Mouse (Mus musculus): ENCODE measurements around the gene Tkt. TPM values are rescaled to one million over a fixed set of nuclear protein-coding genes. Genes with fewer than 3 reads are reported as not detected.
A peak's percentile ranks its signal among the peaks of the same experiment; 100 is the strongest.
"Not testable (repeated sequence)": the region's sequence is repeated elsewhere in the genome, so short reads cannot be mapped to it uniquely, and the experiment has no call there.

Tkt gene
- total RNA-seq (2015) (220 and 295 TPM in 2 replicates), total RNA-seq (2017) (788 and 880 TPM in 2 replicates)

DNA sequence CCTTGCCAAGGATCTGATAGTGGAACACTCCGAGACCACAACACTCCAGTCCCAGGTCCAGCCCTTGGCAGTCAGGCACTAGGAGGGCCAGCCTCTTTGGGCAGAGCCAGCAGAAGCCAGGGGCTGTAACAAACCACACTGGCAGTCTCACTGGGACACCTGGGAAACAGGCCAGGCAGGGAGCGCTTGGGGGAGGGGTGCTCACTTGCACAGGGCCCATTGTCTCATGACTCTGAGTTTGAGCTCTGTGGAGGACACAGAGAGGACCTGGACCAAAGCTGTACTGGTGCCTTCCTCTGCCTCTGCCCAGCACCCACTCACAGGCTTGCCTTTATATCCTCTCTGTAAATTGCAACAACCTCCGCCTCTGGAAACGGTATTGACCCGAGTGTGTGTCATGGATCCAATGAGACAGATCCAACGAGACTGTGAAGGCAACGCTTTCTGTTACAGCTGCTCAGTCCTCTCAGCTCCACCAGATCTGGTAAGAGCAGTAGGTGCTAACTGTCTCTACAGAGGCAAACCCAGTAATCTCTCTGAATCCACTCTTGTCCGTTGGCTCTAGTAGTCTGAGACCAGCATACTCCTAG, at the start of gene Tkt:
TSS of gene Tkt (plus strand) at position 229 of the 590 bp plus-strand sequence.
- peak; percentile 30 for ATAC-seq (replicated peaks; ENCODE audit: poor library complexity)

DNA sequence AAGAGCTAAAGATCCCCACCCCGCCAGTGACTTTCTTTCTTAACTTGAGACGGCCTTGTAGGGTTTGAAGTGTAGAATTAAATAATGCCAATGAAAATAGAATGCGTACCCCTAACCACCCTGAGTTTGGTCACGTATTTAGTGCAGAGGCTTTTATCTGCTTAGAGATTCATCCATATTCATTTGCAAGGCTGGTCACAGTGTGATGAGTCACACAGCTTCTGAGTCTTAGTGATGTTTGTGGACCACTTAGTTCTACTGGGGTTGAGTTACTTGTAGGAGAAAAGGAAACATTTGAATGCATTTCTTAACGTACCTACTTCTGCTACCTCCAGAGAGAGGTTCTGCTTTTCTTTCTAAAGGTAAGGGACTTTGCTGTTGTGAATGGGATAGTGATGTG, 43.2 kb upstream of the Tkt start:
- ATAC-seq (replicated peaks; ENCODE audit: poor library complexity) = no peak

DNA sequence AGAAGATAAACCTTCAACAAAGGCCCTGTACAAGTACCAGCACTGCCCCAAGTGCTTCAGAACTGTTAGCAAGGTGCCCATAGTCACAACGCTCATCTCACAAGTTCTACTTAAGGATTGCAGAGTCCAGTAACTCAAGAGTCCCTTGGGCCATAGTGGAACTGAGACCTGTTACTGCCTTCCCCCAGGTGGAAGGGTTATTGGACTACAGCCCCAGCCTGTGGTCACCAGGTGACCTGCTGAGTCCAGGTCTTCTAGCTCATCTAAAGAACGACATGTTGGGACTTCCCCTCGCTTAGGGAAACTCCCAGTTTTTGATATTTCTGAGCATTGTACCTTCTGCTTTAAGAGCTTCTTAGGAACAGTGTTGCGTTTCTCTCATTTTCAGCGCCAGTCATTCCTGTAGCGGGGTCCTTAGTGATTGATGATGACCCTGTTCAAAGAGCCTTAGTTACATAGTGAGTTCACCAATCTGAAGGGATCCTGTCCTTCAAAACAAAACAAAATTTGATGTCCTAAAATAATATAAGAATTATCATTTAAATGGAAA, 37.9 kb upstream of the Tkt start:
- no peak for ATAC-seq (replicated peaks; ENCODE audit: poor library complexity)

DNA sequence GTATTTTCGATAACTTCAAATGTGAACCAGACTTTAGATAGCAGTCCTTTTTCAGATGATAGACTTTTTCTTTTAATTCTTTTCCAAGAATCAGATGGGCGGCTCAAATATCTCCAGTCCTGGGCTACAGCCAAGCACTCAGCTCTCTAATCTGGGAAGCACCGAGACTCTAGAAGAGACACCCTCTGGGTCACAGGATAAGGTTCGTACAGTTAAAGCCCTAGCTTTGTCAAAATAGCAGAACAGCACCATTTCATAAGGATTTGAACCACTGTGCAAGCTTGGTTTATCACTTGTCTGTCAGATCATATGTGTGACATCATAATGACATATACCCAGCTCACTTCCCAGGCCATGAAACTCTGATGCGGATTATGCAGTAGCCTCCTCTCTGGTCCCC, 35.3 kb upstream of the Tkt start:
- ATAC-seq (replicated peaks; ENCODE audit: poor library complexity) = peak; percentile 76

DNA sequence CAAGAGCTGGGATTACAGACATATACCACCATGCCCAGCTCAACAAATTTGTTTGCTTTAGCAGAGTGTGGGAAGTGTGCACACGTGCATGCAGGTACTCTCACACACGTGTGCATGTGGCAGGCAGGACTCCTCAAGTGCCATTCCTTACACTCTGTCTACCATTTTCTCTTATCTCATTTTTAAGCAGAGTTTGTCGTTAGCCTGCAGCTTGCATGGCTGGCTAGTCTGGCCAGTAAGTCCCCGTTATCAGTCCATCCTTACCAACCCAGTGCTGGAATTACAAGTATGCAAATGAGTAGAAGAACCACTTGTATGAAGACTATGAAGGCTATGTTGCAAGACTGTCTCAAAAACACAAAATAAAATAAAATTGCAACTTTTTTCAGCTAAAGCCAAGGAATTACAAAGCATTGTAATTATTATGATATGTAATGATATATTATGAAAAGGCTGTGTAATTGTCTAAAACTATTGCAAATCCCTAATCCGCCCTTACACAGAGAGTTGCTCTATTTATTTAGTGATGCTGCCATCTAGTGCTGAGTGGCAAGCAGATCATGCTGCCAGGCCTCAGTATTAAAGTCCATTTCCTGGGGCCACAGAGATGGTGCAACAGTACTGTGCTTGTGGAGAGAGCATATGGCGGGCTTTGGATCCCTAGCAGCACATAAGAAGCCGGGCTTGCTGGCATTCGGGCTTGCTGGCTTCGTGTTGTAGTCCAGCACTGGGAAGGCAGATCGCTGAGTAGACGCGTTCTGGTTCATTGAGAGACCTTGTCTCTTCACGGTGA, 32.0 kb upstream of the Tkt start:
- peak; percentile 86 for ATAC-seq (replicated peaks; ENCODE audit: poor library complexity)

DNA sequence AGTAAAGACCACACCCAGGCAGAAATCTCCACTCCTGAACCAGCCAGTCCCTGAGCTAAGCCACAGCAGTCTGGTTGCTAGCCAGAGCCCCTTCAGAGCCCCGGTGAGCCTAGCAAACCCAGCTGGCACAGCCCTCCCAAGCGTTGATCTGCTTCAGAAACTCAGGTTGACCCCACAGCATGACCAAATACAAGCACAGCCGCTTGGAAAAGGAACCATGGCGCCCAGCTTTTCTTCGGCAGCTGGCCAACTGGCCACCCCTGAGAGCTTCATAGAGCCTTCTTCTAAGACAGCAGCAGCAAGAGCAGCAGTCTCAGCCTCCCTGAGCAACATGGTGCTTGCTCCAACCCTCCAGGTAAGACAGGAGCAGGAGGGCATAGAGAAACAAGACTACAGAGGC, 28.8 kb upstream of the Tkt start:
- no peak for ATAC-seq (replicated peaks; ENCODE audit: poor library complexity)

DNA sequence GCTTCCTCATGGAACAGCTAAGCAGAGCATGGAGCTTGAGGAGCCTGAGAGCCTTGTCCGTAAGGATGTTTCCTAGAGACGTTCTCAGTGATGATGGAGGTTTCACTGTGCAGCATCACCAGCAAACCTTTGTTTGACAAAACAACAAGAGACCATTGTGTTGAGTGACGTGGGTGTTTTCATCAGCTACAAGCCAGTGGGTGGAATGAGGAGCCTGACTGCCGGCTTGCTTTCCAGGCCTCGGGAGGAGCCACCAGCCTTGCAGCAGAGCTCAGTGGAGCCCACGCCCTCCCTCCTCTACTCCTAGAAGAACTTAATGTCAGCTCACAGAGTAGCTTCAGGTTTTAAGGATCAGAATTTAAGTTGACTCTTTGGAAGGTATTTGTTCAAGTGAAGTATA, 24.8 kb upstream of the Tkt start:
- ATAC-seq (replicated peaks; ENCODE audit: poor library complexity) = no peak

DNA sequence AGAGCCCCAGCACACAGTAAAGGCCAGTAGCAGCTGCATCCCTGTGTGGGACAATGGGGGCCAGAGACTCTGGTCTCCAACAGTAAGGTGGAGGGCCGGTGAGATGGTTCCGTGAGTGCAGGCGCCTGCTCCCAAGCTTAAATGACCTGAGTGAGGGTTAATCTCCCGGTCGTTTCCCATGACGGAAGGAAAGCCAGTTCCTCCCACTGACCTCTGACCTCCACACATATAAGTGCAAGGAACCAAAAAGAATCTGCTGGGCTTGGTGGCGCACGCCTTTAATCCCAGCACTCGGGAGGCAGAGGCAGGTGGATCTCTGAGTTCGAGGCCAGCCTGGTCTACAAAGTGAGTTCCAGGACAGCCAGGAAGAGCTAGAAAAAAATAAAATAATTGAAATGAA, 19.8 kb upstream of the Tkt start:
- ATAC-seq (replicated peaks; ENCODE audit: poor library complexity) = no peak

DNA sequence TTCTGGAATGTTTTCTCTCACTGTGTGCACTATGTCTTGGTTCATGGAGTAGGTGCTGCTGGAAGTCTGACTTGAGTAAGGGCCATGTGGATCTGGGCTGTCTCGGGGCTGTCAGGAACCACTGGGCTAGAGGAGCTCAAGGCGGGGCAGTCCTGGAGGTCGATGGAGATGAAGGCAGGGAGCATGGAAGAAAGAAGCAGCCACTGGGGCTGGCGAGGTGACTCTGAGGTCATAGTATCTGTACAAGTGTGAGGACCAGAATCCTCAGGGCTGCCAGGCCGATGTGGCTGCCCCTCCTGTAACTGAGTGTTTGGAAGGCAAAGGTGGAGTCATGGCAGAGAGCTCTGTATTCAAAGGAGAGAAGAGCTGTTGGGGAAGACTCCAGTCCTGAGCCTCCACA, 19.2 kb upstream of the Tkt start:
- no peak for ATAC-seq (replicated peaks; ENCODE audit: poor library complexity)

DNA sequence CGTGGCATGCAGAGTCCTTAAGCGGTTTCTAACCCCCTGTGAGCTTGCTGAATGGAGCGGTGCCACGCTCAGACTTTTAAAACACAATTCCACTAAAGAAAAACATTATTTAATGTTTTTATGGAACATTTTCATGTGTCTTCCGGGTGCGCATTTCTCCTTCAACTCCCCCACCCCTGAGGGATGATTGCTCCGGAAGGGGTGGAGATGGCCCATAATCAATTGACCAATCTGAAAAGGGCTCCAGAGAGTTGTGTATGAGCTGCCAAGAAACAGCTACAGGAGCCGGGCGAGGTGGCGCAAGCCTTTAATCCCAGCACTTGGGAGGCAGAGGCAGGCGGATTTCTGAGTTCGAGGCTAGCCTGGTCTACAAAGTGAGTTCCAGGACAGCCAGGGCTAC, 18.7 kb upstream of the Tkt start:
- no peak for ATAC-seq (replicated peaks; ENCODE audit: poor library complexity)

DNA sequence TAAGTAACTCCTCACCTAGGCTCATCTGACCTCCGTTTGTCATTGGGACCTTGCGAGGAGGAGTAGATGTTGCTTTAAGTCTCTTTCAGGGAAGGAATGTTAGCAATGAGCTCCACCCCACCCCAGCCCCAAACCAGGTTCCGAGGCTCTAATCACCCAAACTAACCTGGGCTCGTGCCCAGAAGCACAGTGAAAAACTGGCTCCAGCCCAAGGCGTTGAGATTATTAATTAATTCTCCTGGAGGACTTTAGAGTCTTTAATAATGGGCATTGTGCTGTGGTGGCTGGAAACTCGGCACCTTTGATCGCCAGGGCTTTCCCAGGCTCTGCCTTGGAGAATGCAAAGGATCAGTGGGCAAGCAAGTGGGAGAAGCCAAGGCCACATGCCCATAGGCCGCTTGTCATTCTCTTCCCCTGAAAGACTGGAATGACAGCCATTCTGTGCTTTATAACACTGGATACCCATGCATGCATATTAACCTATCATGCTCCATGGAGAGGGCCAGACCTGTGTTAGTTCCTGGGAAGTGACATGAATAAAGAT, 17.4 kb upstream of the Tkt start:
- ATAC-seq (replicated peaks; ENCODE audit: poor library complexity) = no peak

DNA sequence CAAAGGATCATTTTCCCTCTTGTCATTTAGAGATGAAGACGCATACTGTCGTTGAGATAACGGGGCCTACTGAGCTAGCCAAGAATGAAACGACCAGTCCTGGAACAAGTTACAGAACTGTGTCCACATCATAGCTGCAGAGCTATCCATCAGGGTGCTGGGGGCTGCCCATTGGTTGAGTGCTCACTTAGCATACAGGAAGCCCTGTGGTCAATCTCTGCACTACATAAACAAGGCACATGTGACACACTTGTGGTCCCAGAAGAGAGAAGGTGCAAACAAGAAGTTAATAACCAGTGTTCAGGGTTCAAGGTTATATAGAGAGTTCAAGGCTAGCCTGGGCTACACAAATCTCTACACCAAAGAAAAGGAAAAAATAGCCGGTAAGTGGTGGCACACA, 16.7 kb upstream of the Tkt start:
- ATAC-seq (replicated peaks; ENCODE audit: poor library complexity) = peak; percentile 29

DNA sequence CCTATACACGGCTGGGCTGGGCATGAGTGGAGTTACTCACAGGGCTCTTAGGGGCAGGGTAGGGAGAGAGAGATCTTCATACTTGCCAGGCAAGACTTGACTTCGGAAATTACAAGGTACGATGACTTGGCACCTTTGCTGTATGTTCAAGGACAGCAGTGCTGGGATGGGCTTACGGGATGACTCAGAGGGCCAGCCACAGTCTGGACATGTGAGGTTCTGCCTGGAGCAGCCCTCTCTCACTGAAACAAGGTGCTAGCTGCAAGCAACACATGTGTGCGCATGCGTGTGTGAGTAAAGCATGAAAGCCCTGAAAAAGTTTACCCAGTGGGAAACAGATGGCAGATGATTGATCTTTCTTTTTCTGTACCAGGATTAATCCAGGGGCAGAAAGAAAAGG, 16.3 kb upstream of the Tkt start:
- no peak for ATAC-seq (replicated peaks; ENCODE audit: poor library complexity)

DNA sequence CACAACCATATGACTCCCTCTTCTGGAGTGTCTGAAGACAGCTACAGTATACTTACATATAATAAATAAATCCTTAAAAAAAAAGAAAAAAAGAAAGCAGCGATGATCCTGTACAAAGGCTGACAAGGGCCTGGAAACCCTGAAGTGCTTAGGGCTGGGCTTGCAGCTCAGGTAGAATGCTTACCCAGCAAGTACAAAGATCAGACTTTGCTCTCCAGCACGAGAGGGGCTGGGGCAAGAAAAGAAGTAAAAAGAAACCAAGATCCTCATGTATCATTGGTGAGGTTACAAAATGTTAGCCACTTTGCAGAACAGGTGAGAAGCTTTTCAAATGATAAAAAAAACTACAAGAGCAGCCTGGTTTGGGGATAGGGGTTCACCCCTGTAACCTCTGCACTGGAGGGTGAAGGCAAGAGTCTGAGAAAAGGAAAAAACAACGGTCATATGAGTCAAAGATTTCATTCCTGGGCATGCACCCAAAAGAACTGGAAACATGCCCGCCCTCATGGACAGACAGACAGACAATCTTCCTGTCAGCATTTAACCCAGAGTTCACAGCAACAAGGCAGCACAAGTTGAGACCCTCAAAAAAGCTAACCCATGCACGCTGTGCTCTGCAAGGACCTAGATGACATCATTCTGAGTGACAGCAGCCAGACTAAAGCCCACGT, 14.2 kb upstream of the Tkt start:
- ATAC-seq (replicated peaks; ENCODE audit: poor library complexity) = no peak

DNA sequence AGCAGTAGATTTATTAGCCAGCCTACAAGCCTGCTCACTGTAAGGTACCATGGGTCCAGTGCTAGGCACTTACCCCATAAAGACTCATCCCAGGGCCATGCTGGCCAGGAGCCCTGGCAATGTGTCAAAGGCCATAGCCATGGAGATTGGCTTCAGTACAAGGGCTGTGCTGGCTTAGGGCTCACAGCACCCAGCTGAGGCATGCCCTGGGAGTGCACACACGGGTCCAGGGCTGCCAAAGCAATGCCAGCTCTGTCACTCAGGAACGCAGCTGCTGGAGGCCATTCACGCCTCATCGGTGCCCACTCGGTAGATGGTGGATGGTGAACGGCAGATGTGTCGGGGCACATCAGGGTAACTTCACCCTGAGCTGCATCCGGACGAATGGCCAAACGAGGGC, 6.6 kb upstream of the Tkt start:
- ATAC-seq (replicated peaks; ENCODE audit: poor library complexity) = no peak

DNA sequence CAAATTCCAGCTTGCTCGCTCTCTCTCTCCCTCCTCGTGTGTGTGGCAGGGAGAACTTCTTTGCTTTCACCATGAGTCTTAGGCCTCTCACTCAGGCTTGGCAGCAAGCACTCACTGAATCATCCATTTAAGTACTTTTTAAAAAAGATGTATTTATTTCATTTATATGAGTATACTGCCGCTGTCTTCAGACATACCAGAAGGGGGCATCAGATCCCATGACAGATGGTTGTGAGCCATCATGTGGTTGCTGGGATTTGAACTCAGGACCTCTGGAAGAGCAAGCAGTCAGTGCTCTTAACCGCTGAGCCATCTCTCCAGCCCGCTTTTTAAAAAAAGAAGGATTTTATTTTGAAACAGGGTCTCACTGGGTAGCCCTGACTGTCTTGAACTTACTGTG, 4.8 kb upstream of the Tkt start:
- ATAC-seq (replicated peaks; ENCODE audit: poor library complexity) = not testable (repeated sequence)

DNA sequence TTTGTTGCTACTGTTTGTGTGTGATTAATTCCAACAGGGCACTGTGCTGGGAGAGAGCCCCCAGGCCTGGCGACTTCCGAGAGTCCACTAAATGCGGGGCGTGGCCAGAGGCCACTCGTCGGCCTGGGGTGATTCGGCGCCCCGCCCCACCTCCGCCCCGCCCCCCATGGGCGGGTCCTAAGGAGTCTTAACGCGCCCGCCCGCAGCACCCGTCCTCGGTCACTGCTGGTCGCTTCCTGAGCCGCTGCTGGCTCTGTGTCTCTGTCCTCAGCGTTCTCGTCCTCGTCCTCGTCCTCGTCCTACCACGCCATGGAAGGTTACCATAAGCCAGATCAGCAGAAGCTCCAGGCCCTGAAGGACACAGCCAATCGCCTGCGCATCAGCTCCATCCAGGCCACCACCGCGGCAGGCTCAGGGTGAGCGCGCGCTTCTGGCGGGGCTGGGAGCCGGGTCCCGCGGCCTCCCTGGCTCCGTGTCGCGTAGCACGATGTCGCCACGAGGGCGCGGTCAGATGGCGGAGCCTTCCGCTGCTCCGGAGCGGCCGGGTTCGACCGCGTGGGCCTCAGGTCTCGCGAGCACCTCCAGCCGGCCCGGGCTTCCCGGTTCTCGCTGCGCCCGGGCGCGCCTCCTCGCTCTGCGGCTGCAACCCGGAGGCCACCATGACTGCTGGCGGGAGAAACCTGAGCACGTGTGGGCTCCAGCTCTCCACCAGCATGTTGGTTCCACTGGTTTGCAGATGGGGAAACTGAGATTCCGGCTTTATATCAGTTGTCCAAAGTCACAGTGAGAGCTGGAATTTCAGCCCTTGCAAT, 1.0 kb downstream of the Tkt start:
- peak; percentile 68 for ATAC-seq (replicated peaks; ENCODE audit: poor library complexity)

DNA sequence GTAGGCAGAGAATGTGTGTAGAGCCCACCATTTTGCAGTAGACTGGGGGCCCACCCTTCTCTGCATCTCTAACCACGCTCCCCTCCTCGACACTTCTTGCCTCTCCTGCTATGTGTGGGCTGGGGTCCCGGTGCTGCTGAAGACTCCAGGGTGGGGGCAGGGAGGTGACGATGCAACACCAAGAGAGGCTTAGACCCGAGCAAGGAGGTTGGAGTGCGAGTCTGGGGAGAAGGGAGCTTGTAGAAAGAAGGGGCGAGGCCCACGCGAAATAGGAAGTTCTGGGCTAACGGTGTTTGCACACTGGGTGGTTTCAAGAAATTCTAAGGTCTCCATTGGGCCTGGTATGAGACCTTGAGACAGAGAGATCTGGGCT, 1.6 kb downstream of the Tkt start:
- no peak for ATAC-seq (replicated peaks; ENCODE audit: poor library complexity)

DNA sequence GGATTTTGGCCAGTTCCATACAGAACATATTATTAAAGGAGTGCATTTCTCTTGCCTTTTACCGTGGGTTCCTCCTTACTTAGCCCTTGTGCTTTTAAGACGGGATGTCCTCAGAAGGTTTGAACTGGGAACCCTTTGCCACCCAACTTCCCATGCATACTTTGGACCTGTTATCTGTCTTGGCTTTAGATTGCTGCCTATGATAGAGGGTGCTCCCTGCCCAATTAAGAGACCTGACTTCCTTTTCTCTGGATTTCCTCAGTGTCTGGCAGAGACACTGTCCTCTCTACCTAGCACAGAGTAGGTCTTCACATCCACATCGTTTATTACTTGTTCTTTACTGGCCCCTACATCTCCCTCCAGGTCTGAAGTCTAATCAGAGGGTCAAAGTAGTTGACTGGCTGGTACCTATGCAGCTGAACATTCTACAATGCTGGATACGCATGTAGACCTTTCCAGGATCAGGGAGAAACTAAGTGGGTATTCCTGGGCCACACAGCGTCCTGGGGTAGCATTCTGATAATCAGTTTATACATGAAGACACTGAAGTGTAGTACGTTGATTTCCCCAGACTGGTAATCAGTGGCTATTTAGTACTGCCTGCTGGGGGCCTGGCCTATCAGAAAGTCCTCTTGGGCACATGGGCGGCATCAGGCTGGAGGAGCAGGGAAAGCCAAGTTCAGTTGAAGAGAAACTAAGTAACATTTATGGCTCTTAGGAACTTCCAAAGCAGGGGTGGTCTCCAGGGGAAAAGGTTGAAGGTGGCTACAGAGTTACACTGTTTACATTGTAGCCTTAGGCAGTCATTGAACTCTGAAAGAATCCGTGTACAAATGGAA, 2.3 kb downstream of the Tkt start:
- no peak for ATAC-seq (replicated peaks; ENCODE audit: poor library complexity)

DNA sequence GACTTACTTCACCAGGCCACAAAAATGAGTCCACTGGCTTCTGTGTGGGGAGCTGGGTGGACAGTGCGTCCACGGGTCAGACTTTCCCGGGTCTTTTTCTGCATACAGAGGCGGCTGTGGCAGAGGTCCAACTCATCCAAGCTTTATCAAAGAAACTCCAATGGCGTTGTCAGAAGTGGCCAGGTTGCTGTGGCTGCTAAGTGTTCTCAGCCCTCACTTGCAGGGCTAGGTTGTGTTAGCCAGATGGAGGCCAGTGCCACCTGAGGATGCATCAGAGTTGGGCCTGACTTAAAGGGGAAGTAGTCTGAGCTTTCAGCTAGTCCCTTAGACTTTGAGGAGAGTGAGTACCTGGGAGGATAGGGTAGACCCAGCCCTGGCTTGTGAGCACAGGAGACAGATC, 3.4 kb downstream of the Tkt start:
- no peak for ATAC-seq (replicated peaks; ENCODE audit: poor library complexity)

Measured in megakaryocyte progenitor cell, adult 5-6 weeks (primary cell).